ENCODE assay signal across 8 mouse cellular contexts in the genomic region with DNA sequence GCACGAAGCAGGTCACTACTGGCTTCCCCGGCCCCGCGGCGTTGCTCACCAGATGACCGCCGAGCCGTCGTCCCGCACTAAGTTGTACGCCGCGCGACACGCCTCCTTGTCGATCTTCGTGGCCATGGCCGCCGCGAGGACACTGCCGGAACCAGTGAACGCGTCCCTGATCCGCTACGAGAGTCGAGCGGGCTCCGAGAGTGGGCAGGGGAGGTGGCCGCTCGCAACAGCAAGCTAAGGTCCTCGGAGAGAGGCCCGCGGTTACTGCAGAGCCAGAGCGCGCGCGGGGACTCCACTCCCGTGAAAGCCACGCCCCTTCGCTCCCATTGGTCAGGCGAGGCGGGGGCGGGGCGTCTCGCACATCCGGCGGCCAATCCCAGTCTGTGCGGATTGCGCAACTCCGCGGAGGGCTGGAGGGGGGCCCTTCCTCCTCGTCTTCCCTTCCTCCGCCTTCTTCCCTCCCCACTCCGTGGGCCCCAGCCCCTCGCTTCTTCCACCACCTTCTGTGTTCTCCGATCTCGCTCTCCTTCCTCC. TPM values are rescaled to one million over a fixed set of nuclear protein-coding genes. Genes with fewer than 3 reads are reported as not detected.
DNase-seq lines count a peak whose midpoint lies in the region; ATAC-seq lines count a peak whose summit lies in the region.

A gene (minus strand): TSS at position 270 of the 534 bp plus-strand sequence.

- peak; percentile 82 for DNase-seq in adipocyte (ENCODE audit: low spot score)
- DNase-seq in embryo, embryonic 10 days (ENCODE audit: low spot score), result peak; percentile 97
- peak; percentile 97 for DNase-seq in gastrocnemius, postnatal 14 days
- peak; percentile 96 to 98 for DNase-seq in left cerebral cortex, postnatal 10 days (ENCODE audit: extremely low spot score in 1 of 2, low spot score in 2 of 2)
- DNase-seq in right cerebral cortex, postnatal 25 days, result peak; percentile 98
- peak; percentile 97 to 98 for DNase-seq in urinary bladder, postnatal 4 days (ENCODE audit: low spot score in 2 of 2)

- intact Hi-C loops in gastrocnemius, postnatal 14 days (cut with DNase I; ENCODE audit: low total_unique reads), result loop anchor here (10.0 kb wide), 1 partner anchor 84 kb away; no protein-coding TSS in a partner anchor
- intact Hi-C loops in left cerebral cortex, postnatal 10 days (cut with DNase I), result loop anchor here (5.0 kb wide), 1 partner anchor 153 kb away; no protein-coding TSS in a partner anchor

- peak; percentile 74 for ATAC-seq in inflammation-experienced regulatory T-cells, adult 6 months
- peak; percentile 94 for ATAC-seq in megakaryocyte-erythroid progenitor cell, adult 5-6 weeks (replicated peaks; ENCODE audit: low FRiP score, low TSS enrichment, poor library complexity, severe bottlenecking)

RNA-seq across cellular contexts. Expression of the gene that starts here (rescaled TPM):
- total RNA-seq in gastrocnemius, postnatal 14 days (2021), result 10 to 100 TPM; 18.3 to 24.5 TPM
- 100 to 1,000 TPM; 181 to 242 (median 218) TPM for polyA plus RNA-seq in inflammation-experienced regulatory T-cells, adult 6 months (2017; shearing (Covaris generic))
- total RNA-seq in left cerebral cortex, postnatal 10 days (2021), result 100 to 1,000 TPM in 1 of 2 experiments, 10 to 100 TPM in 1; 96.5 to 100 TPM
- 24.4 and 63.9 TPM in 2 replicates for total RNA-seq in megakaryocyte-erythroid progenitor cell, adult 5-6 weeks (2014; fragmentation: Nextera tagmentation)
- 30.4 and 44.2 TPM in 2 replicates for total RNA-seq in megakaryocyte-erythroid progenitor cell, adult 5-6 weeks (2017)

Comparison
In these comparisons a context has a peak if more than half of its experiments do, and no peak if none do; other contexts are left out.
1. Peak in every context shown above with its lines: DNase-seq and ATAC-seq.